Mouse (Mus musculus) cerebellum, adult 18-20 months (tissue): ENCODE data around the gene Plxna1.
A peak's percentile ranks its signal among the peaks of the same experiment; 100 is the strongest.

Experiments used
- DNase-seq, 2 experiments: peaks; one replicate each; pipeline ENCODE4 v3.0.0; 2021

The Plxna1 gene

DNA sequence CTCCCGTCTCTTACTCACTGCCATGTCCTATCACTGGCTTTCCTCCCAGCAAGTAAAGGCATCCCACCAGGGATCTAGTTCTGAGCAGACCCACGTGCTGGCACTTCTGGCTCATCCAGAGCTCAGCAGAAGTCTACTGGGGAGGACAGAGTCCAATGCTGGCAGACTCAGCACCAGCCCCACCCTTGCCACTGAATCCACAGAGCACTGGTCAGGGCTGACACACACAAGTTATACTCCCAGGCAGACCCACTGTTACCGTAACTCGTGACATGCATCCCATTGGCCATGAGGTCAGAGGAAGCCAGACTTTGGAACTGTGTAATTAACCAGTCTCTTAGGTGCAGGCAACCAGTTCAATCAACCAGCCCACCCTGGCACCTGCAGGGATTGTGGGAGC, 33.8 kb downstream of the Plxna1 start:
- DNase-seq: no peak

- peak in 1 of 2 experiments; percentile 5 for DNase-seq
These were observed 34.5 kb downstream of the Plxna1 start for GRCm38 (mm10) chr6:89327746-89328491.

- DNase-seq: no peak
These were observed 37.6 kb downstream of the Plxna1 start for GRCm38 (mm10) chr6:89324842-89325241.

GRCm38 (mm10) chr6:89315263-89315662, 47.2 kb downstream of the Plxna1 start:
- no peak for DNase-seq

GRCm38 (mm10) chr6:89311518-89311917, 50.9 kb downstream of the Plxna1 start:
- no peak for DNase-seq

GRCm38 (mm10) chr6:89310236-89310635, 52.2 kb downstream of the Plxna1 start:
- no peak for DNase-seq

- no peak for DNase-seq
These were observed 54.0 kb downstream of the Plxna1 start for GRCm38 (mm10) chr6:89308213-89308973.

- DNase-seq: no peak
These were observed 57.9 kb downstream of the Plxna1 start for GRCm38 (mm10) chr6:89304375-89305058.

DNA sequence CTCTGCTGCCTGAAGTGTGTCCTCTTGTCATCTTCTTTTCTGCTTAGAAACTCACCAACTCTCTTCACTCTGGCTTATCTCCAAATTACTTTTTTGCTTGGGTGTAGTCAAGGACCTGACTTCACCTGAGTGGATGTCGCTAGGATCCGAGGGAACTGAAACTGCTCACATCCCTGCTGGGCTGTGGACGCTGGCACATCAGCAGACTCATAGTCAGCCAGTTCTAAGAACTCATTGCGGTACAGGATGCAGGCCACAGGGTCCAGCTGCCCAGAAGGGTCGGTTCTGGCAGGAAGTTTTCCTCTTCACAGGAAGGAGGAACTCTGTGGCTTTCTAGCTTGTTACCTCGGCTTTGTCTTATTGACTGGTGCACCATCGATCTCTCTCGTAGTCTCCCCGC, 62.6 kb downstream of the Plxna1 start:
- no peak for DNase-seq

GRCm38 (mm10) chr6:89296909-89297695, 65.3 kb downstream of the Plxna1 start:
- DNase-seq: no peak

- DNase-seq: no peak
These were observed 66.3 kb downstream of the Plxna1 start for GRCm38 (mm10) chr6:89296001-89296709.

GRCm38 (mm10) chr6:89294621-89295020, 67.8 kb downstream of the Plxna1 start:
- no peak for DNase-seq

DNA sequence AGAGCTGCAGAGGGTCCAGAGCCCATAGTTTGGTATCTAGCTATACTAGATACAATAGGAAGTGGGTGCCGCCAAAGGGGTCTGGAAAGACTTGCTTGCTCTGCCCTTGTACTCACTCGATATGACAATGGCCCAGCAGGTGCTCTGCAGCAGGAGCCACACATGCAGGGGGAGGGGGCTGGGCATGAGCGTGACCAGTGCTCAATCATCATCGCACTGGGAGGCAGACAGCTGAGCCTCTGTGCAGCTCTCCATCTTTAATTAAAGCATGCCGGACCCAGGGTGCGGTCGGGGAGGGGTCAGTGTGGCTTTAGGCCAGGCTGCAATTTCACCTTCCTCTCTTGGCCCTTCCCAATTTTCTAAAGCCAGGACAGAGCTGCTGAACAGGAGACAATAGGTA, 70.9 kb downstream of the Plxna1 start:
- DNase-seq: no peak

- DNase-seq: no peak
These were observed 74.3 kb downstream of the Plxna1 start for GRCm38 (mm10) chr6:89288156-89288555.

DNA sequence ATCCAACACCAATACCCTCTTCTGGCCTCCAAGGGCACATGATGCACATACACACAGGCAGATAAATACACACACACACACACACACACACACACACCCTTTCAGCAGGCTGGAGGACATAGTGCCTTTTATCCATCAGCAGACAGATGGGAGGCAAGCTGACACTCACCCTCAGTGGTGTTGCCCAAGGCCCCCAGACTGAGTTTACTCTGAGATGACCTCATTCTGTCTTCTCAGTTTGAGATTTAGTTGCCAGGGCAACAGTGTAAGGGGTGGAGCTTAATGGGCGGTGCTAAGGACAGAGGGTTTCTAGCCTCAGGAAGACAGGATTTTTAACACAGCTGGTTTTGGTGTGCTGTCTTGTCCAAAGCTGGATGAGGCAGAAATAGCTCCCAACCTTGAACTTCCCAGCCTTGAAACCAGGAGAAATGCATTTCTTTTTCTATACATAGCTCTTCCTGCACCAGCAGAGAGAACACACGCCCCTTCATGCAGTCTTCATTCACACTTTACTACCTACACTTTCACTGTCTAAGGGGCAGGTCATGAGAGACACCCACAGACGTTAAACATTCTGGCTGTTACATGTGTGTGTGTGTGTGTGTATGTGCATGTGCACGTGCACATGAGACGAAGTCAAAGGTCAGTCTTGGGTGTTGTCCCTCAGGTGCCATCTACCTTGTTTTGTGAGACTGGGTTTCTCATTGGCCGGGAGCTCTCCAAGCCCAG, 75.6 kb downstream of the Plxna1 start:
- DNase-seq: no peak

DNA sequence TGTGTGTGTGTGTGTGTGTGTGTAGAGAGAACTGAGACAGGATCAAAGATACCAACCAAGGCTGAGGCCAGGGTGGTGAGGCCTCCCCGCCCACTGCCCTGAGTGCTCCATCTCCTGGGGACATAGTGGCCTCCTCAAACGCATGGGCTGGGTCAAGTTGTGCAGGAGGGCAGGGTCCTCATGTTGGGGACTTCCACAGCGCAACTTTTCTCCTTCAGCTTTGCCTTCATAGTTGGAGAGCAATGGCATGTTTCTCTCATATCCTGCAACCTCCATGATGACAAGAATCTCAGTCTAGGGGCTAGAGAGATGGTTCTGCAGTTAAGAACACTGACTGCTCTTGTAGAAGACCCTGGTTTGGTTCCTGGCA, 76.1 kb downstream of the Plxna1 start:
- no peak for DNase-seq

- DNase-seq: no peak
These were observed 76.7 kb downstream of the Plxna1 start for GRCm38 (mm10) chr6:89285561-89286285.

DNA sequence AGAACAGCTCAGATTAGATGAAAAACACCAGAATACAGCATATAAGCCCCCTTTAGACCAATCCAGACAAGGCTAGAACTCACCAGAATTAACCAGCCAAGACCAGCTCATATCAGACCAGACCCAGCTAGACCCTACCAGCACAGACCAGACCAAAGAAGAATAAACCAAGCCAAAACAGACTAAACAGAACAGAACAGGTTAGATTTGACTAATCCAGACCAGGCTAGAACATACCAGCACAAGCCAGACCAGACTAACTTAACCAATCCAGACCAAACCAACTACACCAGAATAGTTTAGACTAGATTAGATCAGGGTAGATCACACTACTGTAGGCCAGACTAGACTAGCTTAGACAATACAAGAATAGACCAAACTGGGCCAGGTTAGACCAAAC, 77.3 kb downstream of the Plxna1 start:
- no peak for DNase-seq

DNA sequence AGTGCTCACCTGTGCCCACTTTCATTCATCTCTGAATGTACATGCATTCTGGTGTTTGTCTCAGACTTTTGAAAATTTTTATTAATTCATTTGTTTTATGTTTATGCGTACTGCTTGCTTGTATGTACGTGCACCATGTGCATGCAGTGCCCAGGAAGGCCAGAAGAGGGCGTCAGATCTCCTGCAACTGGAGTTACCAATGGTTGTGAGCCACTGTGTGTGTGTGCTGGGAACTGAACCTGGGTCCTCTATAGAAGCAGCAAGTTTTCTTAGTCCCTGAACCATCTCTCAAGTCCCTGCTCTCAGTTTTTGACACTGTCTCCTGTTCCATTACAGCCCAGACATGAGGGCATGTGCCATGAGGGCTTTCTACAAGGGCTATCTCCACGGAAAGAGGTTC, 79.3 kb downstream of the Plxna1 start:
- DNase-seq: no peak

DNA sequence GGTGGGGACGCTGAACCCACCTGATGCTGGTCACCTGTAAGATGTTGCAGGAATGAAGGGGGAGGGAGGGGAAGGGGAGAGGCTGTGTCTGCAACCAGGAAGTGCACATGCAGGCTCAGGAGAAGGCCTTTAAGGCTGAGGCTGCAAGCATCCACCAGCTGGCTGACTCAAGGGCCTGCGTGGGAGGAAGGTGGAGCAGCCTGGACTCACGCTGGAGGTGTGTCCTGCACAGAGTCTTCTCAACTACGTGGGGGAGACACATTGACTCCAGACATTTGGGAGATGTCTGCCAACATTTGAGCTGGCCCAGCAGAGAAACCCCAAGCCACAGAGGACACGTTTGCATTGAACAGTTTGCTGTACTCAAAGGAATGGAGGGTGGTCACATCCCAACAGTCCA, 79.8 kb downstream of the Plxna1 start:
- no peak for DNase-seq
